Comparison of ENCODE assay signal across 8 mouse cellular contexts in genomic region chr12:61521501-61522147, GRCm38 (mm10). TPM values are rescaled to one million over a fixed set of nuclear protein-coding genes. Genes with fewer than 3 reads are reported as not detected.
DNase-seq lines count a peak whose midpoint lies in the region; ATAC-seq and TF ChIP-seq lines count a peak whose summit lies in the region.

No protein-coding gene starts in this region.

- no peak overlapping the region for H3K9ac ChIP-seq in forebrain, embryonic 11.5 days (ENCODE audit: low read length)

- H3K27ac ChIP-seq in forebrain, embryonic 11.5 days (ENCODE audit: low read depth, low read length), result no peak overlapping the region
- H3K27ac ChIP-seq in gastrocnemius, adult 2 months, result no peak overlapping the region

- no peak for TF ChIP-seq CTCF in gastrocnemius, adult 2 months (IDR thresholded peaks at IDR 0.05)

- H3K4me3 ChIP-seq in forebrain, embryonic 11.5 days (ENCODE audit: low read depth, low read length), result peak overlapping the region; percentile 16; the same call in 1 of the 2 replicates
- no peak overlapping the region for H3K4me3 ChIP-seq in gastrocnemius, adult 2 months

- peaks cover 25% of the 10 kb centered on the region for H3K27me3 ChIP-seq in forebrain, embryonic 11.5 days (ENCODE audit: control insufficient read depth, insufficient read depth, low read length)

- intact Hi-C loops in gastrocnemius, adult 2 months (cut with DNase I), result no loop called here
- intact Hi-C loops in heart, postnatal 10 days (cut with DNase I), result no loop called here

- H3K4me2 ChIP-seq in forebrain, embryonic 11.5 days (ENCODE audit: low read depth, low read length, severe bottlenecking), result peak overlapping the region; percentile 49

- WGBS in forebrain, embryonic 11.5 days, result 2% methylated on average over 20 of the region's 20 CpGs

- H3K36me3 ChIP-seq in forebrain, embryonic 11.5 days (ENCODE audit: control insufficient read depth, insufficient read depth, low read length), result no peaks in the 10 kb centered on the region

- DNase-seq in left cerebral cortex, adult 18-20 months (ENCODE audit: low spot score in 2 of 2), result peak; percentile 47 to 55
- DNase-seq in left cerebral cortex, adult 11 months (ENCODE audit: low spot score), result no peak
- DNase-seq in forebrain, embryonic 11.5 days (ENCODE audit: low spot score), result peak; percentile 56
- peak; percentile 24 to 26 for DNase-seq in layer of hippocampus, postnatal 36 days
- DNase-seq in retina, postnatal 1 day, result peak; percentile 26
- no peak for DNase-seq in urinary bladder, postnatal 14 days (ENCODE audit: low spot score)
- no peak for DNase-seq in gastrocnemius, adult 2 months
- DNase-seq in heart, postnatal 10 days, result no peak

- no peak for ATAC-seq in forebrain, embryonic 11.5 days (replicated peaks; ENCODE audit: low FRiP score)

- H3K4me1 ChIP-seq in forebrain, embryonic 11.5 days (replicated peaks; ENCODE audit: control insufficient read depth, insufficient read depth, low read length), result peaks cover 2% of the 10 kb centered on the region; the same call in 1 of the 2 replicates

- no peaks in the 10 kb centered on the region for H3K9me3 ChIP-seq in forebrain, embryonic 11.5 days (ENCODE audit: control insufficient read depth, low read length)

RNA-seq across cellular contexts. Expression of gene Lrfn5, which starts 1.3 kb away (rescaled TPM):
- 100 to 1,000 TPM in 1 of 2 experiments, 10 to 100 TPM in 1; 99.9 to 110 TPM for total RNA-seq in left cerebral cortex, adult 18-20 months (2021)
- polyA plus RNA-seq in forebrain, embryonic 11.5 days (2014; fragmentation: Nextera tagmentation; extraction: Ambion mirVana), result 4.0 and 4.3 TPM in 2 replicates
- 100 to 1,000 TPM; 105 to 107 TPM for total RNA-seq in layer of hippocampus, postnatal 36 days (2021)
- total RNA-seq in gastrocnemius, adult 2 months (2021), result not detected
- total RNA-seq in heart, postnatal 10 days (2021), result under 1 TPM in 1 of 2 experiments, not detected in 1; 0.10 TPM

Comparison
In these comparisons a context has a peak if more than half of its experiments do, and no peak if none do; other contexts are left out.
1. DNase-seq: peak in left cerebral cortex, adult 18-20 months (2 of 2), forebrain, embryonic 11.5 days (single experiment), layer of hippocampus, postnatal 36 days (2 of 2) and retina, postnatal 1 day (single experiment); none in left cerebral cortex, adult 11 months (single experiment), urinary bladder, postnatal 14 days (single experiment), gastrocnemius, adult 2 months (single experiment) and heart, postnatal 10 days (0 of 2).
2. RNA of gene Lrfn5, which starts 1.3 kb away (total RNA-seq): 99.9 to 110 TPM in left cerebral cortex, adult 18-20 months and 105 to 107 TPM in layer of hippocampus, postnatal 36 days; 0.10 TPM in heart, postnatal 10 days and not detected in gastrocnemius, adult 2 months; every median in the first group is over 10 times any median in the second.